Mouse (Mus musculus): ENCODE results near the gene Dscam.

Gene Dscam

GRCm38 (mm10) chr16:96756994-96757393 is 413.6 kb downstream of the Dscam start:
- DNase-seq = no peak

- no peak for DNase-seq
These were observed 415.5 kb downstream of the Dscam start for GRCm38 (mm10) chr16:96754971-96755504.

GRCm38 (mm10) chr16:96754381-96754780 is 416.2 kb downstream of the Dscam start:
- DNase-seq = no peak

- DNase-seq = no peak
These were observed 416.8 kb downstream of the Dscam start for GRCm38 (mm10) chr16:96753781-96754173.

GRCm38 (mm10) chr16:96753164-96753780 is 417.3 kb downstream of the Dscam start:
- no peak for DNase-seq

GRCm38 (mm10) chr16:96742475-96743255 is 427.9 kb downstream of the Dscam start:
- DNase-seq = no peak

GRCm38 (mm10) chr16:96741336-96741735 is 429.2 kb downstream of the Dscam start:
- no peak for DNase-seq

- no peak for DNase-seq
These were observed 430.2 kb downstream of the Dscam start for GRCm38 (mm10) chr16:96740073-96741055.

GRCm38 (mm10) chr16:96736501-96736900 is 434.1 kb downstream of the Dscam start:
- no peak for DNase-seq

- no peak for DNase-seq
These were observed 439.7 kb downstream of the Dscam start for GRCm38 (mm10) chr16:96730881-96731280.

GRCm38 (mm10) chr16:96727836-96728774 is 442.4 kb downstream of the Dscam start:
- DNase-seq = peak; percentile 11

- no peak for DNase-seq
These were observed 445.4 kb downstream of the Dscam start for GRCm38 (mm10) chr16:96725071-96725724.

GRCm38 (mm10) chr16:96724591-96724990 is 446.0 kb downstream of the Dscam start:
- no peak for DNase-seq

GRCm38 (mm10) chr16:96724123-96724522 is 446.4 kb downstream of the Dscam start:
- no peak for DNase-seq

GRCm38 (mm10) chr16:96723066-96723669 is 447.4 kb downstream of the Dscam start:
- DNase-seq = no peak

- no peak for DNase-seq
These were observed 448.4 kb downstream of the Dscam start for GRCm38 (mm10) chr16:96722135-96722534.

- no peak for DNase-seq
These were observed 449.3 kb downstream of the Dscam start for GRCm38 (mm10) chr16:96721241-96721640.

GRCm38 (mm10) chr16:96720666-96721065 is 449.9 kb downstream of the Dscam start:
- no peak for DNase-seq

- no peak for DNase-seq
These were observed 452.3 kb downstream of the Dscam start for GRCm38 (mm10) chr16:96718221-96718620.

- no peak for DNase-seq
These were observed 453.9 kb downstream of the Dscam start for GRCm38 (mm10) chr16:96716633-96717032.

- peak; percentile 13 for DNase-seq
These were observed 458.6 kb downstream of the Dscam start for GRCm38 (mm10) chr16:96711935-96712334.
